Mouse (Mus musculus): ENCODE results near the gene Oma1.

GRCm38 (mm10) chr4:103390499-103390898 lies 76.9 kb downstream of the Oma1 start:
- TF ChIP-seq CTCF (IDR thresholded peaks at IDR 0.05; ENCODE audit: borderline replicate concordance, control insufficient read depth, extremely low read depth, insufficient read depth, low read length, poor library complexity) (no peak), POLR2A (IDR thresholded peaks at IDR 0.05; ENCODE audit: control insufficient read depth, extremely low read depth, insufficient read depth, low read length, poor library complexity) (no peak)
